Mouse (Mus musculus): ENCODE data around the gene Pde4d. TPM values are rescaled to one million over a fixed set of nuclear protein-coding genes. Genes with fewer than 3 reads are reported as not detected.
A peak's percentile ranks its signal among the peaks of the same experiment; 100 is the strongest.

Gene Pde4d
- polyA plus RNA-seq, 1 experiment from 2014 or later = 16.7 TPM

DNA sequence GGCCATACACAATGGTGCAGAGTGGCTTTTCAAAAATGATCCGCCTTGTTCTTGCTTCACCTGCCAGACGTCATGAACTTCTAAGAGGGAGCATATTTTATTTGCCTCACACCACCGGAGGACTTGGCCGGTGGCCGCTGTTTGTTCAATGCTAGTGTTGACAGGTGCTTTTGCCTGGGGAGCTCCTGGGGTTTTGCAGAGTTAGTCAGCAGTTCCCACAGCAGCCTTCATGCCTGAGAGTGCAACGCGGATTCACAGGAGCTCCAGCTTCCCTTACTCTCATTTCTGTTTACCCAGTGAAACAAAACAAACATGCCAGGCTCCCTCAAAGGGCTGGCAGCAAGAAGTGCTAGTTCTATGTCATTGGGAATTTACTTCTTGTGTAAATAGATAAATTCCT lies 1031.7 kb downstream of the Pde4d start:
- Histone ChIP-seq H3K27ac (no peak overlapping the region), H3K36me3 (no peaks in the 10 kb centered on the region), H3K4me3 (replicated peaks) (no peak overlapping the region), H3K4me1 (0 out of 2 replicates have a peak, but pooled peaks cover 4% of the 10 kb centered on the region), H3K4me2 (no peak overlapping the region), H3K9ac (no peak overlapping the region), H3K9me3 (replicated peaks) (no peaks in the 10 kb centered on the region), H3K27me3 (no peaks in the 10 kb centered on the region)
- WGBS = 53% methylated on average over 7 of the region's 7 CpGs
- ATAC-seq (replicated peaks; ENCODE audit: low FRiP score) = no peak; the same call in 1 of the 2 replicates

DNA sequence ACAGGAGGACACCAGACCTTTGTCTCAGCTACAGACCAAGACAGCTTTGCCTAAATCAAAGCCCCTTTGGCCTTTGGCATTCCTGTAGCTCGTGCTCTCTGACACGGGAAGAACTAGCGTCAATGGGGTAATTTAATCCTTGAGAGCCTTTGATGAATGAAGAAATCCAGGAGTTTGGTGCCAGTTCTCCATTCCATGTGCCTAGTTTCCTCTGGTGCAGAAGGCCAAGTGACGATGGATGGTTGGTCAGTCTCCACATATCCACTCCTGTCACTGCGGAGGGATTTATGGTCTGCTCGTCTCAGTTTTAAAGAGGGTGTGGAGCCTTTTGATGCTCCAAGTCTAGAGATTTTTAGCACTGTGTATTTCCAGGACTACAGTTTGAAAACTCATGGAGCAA lies 1036.4 kb downstream of the Pde4d start:
- 0 out of 2 replicates have a peak, but pooled peaks cover 5% of the 10 kb centered on the region for H3K4me1 ChIP-seq
- 35% methylated on average over 6 of the region's 6 CpGs for WGBS
- no peaks in the 10 kb centered on the region for H3K27me3 ChIP-seq
- H3K27ac ChIP-seq = no peak overlapping the region
- no peaks in the 10 kb centered on the region for H3K36me3 ChIP-seq
- no peak overlapping the region for H3K4me3 ChIP-seq (replicated peaks)
- H3K9ac ChIP-seq = no peak overlapping the region
- no peaks in the 10 kb centered on the region for H3K9me3 ChIP-seq (replicated peaks)
- H3K4me2 ChIP-seq = no peak overlapping the region
- 0 out of 2 replicates have a peak, but pooled peaks have one; percentile 15 for ATAC-seq (replicated peaks; ENCODE audit: low FRiP score)

DNA sequence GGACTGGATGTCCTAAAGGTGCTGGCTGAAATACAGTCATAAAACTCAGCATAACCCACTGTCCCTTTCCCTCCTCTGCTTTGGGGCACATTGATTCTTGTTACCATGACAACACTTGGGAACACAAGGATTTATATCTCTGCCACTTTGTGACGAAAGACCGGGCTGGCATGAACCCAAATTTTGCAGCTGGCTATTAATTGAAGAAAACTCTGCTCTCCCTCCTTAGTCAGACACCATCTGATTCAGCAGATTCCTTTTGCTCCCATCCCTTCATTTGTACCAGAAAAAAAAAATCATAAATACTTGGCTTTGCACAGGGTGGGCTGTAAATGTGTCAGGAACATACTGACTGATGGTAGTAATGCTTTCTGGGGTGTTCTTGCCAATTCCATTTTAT lies 1037.6 kb downstream of the Pde4d start:
- 43% methylated on average over 2 of the region's 2 CpGs for WGBS
- no peak overlapping the region for H3K4me2 ChIP-seq
- no peak for ATAC-seq (replicated peaks; ENCODE audit: low FRiP score)

GRCm38 (mm10) chr13:109490853-109491252 lies 1041.1 kb downstream of the Pde4d start:
- Histone ChIP-seq H3K36me3 (no peaks in the 10 kb centered on the region), H3K4me2 (no peak overlapping the region), H3K27me3 (no peaks in the 10 kb centered on the region), H3K4me3 (replicated peaks) (no peak overlapping the region), H3K9me3 (replicated peaks) (no peaks in the 10 kb centered on the region), H3K4me1 (0 out of 2 replicates have a peak, but pooled peaks cover 5% of the 10 kb centered on the region), H3K9ac (no peak overlapping the region), H3K27ac (no peak overlapping the region)
- WGBS = 58% methylated on average over 2 of the region's 2 CpGs
- no peak for ATAC-seq (replicated peaks; ENCODE audit: low FRiP score)

More for the DNA sequence above, 1037.6 kb downstream of the Pde4d start:
- no peak overlapping the region for H3K9ac ChIP-seq
- H3K27me3 ChIP-seq = no peaks in the 10 kb centered on the region
- H3K4me1 ChIP-seq = 0 out of 2 replicates have a peak, but pooled peaks cover 5% of the 10 kb centered on the region
- H3K4me3 ChIP-seq (replicated peaks) = no peak overlapping the region
- H3K27ac ChIP-seq = no peak overlapping the region
- H3K9me3 ChIP-seq (replicated peaks) = no peaks in the 10 kb centered on the region
- no peaks in the 10 kb centered on the region for H3K36me3 ChIP-seq

DNA sequence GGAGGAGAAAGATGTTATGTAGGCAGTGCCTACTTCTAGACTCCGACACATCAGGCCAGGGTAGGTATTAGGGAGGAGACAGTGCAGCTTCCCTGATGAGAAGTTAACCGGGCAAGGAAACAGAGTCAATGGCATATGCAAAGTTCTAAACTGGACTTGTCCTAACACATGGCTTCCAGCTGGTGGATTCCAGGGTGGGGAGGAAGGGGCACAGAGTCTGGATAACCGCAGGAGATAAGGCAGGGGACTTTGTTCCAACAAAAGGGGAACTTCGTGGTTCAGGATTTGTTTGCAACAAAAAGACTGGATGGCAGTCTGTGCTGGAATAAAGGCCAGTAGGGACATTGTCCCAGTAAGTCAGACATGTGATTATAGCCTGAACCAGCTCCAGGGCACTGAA lies 1042.1 kb downstream of the Pde4d start:
- H3K4me1 ChIP-seq = 0 out of 2 replicates have a peak, but pooled peaks cover 5% of the 10 kb centered on the region
- no peaks in the 10 kb centered on the region for H3K36me3 ChIP-seq
- H3K4me3 ChIP-seq (replicated peaks) = no peak overlapping the region
- H3K4me2 ChIP-seq = no peak overlapping the region
- WGBS = 74% methylated on average over 4 of the region's 4 CpGs
- no peaks in the 10 kb centered on the region for H3K27me3 ChIP-seq
- no peaks in the 10 kb centered on the region for H3K9me3 ChIP-seq (replicated peaks)
- no peak for ATAC-seq (replicated peaks; ENCODE audit: low FRiP score)
- H3K9ac ChIP-seq = no peak overlapping the region
- H3K27ac ChIP-seq = no peak overlapping the region

- Histone ChIP-seq H3K9ac (no peak overlapping the region), H3K27me3 (no peaks in the 10 kb centered on the region), H3K4me2 (no peak overlapping the region), H3K27ac (no peak overlapping the region), H3K4me3 (replicated peaks) (no peak overlapping the region), H3K36me3 (no peaks in the 10 kb centered on the region), H3K9me3 (replicated peaks) (no peaks in the 10 kb centered on the region), H3K4me1 (no peaks in the 10 kb centered on the region)
- WGBS = 80% methylated on average over 9 of the region's 9 CpGs
- no peak for ATAC-seq (replicated peaks; ENCODE audit: low FRiP score)
Measured at GRCm38 (mm10) chr13:109500336-109500735, 1050.6 kb downstream of the Pde4d start.

DNA sequence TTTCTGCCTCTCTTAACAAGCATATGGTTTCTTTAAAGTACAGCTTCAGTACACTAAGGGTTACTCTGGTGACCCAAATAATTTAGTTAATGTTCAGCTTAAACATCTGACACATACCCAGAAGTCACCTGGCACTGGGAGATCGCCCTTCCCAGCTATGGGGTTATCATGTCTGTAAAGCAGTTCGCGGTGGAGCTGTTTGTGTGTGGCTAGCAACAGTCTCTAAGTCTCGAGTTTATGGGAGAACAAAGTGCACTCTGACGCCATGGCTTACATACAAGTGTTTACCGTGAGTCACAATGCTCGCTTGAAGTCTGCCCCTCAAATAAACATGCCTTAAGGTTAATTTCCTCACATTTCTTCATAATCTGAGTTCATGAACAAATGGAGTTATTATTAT lies 1053.0 kb downstream of the Pde4d start:
- Histone ChIP-seq H3K4me2 (no peak overlapping the region), H3K27ac (no peak overlapping the region), H3K9me3 (replicated peaks) (no peaks in the 10 kb centered on the region), H3K27me3 (no peaks in the 10 kb centered on the region), H3K4me1 (no peaks in the 10 kb centered on the region), H3K4me3 (replicated peaks) (no peak overlapping the region), H3K36me3 (no peaks in the 10 kb centered on the region), H3K9ac (no peak overlapping the region)
- ATAC-seq (replicated peaks; ENCODE audit: low FRiP score) = peak; percentile 60; the same call in 1 of the 2 replicates
- 68% methylated on average over 7 of the region's 7 CpGs for WGBS

DNA sequence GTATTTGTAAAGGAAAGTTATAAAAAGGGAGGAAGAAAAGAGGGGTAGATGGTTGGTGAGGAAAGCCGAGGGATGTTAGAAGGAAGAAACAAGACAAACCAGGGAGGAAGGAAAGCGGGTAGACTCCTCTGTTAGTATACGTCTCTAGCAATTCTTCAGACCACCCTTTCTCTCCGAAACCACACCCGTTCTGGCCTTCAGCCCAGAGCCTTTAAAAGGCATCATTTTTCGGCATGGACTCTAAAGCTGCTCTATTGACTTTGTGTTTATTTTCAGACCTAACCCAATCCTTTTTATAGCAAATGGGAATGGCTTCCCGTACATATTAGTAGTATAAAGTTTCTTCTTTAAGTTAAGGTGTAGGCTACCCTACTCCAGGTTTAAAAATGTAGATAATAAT lies 1057.0 kb downstream of the Pde4d start:
- Histone ChIP-seq H3K27ac (no peak overlapping the region), H3K27me3 (no peaks in the 10 kb centered on the region), H3K4me3 (replicated peaks) (no peak overlapping the region), H3K36me3 (no peaks in the 10 kb centered on the region), H3K4me1 (no peaks in the 10 kb centered on the region), H3K4me2 (no peak overlapping the region), H3K9ac (no peak overlapping the region), H3K9me3 (replicated peaks) (no peaks in the 10 kb centered on the region)
- 64% methylated on average over 7 of the region's 7 CpGs for WGBS
- no peak for ATAC-seq (replicated peaks; ENCODE audit: low FRiP score)

GRCm38 (mm10) chr13:109508472-109508871 lies 1058.7 kb downstream of the Pde4d start:
- no peak overlapping the region for H3K4me3 ChIP-seq (replicated peaks)
- H3K9me3 ChIP-seq (replicated peaks) = no peaks in the 10 kb centered on the region
- ATAC-seq (replicated peaks; ENCODE audit: low FRiP score) = no peak
- no peak overlapping the region for H3K27ac ChIP-seq
- no peaks in the 10 kb centered on the region for H3K36me3 ChIP-seq
- no peak overlapping the region for H3K4me2 ChIP-seq
- 75% methylated on average over 4 of the region's 4 CpGs for WGBS
- no peak overlapping the region for H3K9ac ChIP-seq
- H3K27me3 ChIP-seq = no peaks in the 10 kb centered on the region
- no peaks in the 10 kb centered on the region for H3K4me1 ChIP-seq

DNA sequence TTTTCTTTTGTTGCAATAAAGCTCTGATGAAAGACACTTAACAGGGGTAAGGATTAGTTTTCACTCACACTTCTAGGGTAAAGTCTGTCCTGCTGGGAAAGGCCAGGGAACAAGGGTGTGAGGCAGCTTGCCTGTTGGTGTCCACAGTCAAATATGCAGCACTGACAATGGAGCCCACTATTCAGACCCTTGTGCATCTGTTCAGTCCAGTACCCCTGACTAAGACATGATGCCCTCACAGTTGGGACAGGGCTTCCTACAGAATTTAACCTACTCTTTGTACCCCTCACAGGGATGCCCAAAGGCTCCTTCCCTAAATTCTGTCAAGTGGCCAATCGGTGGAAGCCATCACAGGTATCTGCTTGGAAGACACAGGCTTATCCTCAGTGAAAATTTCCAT lies 1068.4 kb downstream of the Pde4d start:
- Histone ChIP-seq H3K4me1 (no peaks in the 10 kb centered on the region), H3K27ac (no peak overlapping the region), H3K4me3 (replicated peaks) (no peak overlapping the region), H3K27me3 (no peaks in the 10 kb centered on the region), H3K36me3 (no peaks in the 10 kb centered on the region), H3K4me2 (no peak overlapping the region), H3K9ac (no peak overlapping the region), H3K9me3 (replicated peaks) (no peaks in the 10 kb centered on the region)
- 81% methylated on average over 1 of the region's 1 CpGs for WGBS
- no peak for ATAC-seq (replicated peaks; ENCODE audit: low FRiP score)

DNA sequence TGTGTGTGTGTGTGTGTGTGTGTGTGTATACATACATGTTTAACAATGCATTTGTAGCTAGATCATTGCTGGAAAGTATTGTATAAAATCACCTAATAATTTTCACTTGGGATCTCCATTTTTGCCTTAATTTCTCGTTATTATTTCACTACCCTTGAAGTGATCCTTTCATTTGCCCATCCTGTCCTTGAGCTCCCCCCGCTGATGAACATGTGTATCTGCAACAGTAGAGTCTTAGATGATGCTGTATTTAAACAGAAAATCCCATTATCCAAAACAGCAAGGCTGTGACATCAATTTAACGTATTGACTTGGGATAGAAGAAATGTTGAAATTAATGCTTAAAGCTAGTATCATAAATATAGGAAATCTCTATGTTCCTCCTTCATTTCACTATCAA lies 1069.7 kb downstream of the Pde4d start:
- ATAC-seq (replicated peaks; ENCODE audit: low FRiP score) = no peak
- WGBS = 31% methylated on average over 3 of the region's 3 CpGs
- no peaks in the 10 kb centered on the region for H3K4me1 ChIP-seq

GRCm38 (mm10) chr13:109519966-109520646 lies 1070.4 kb downstream of the Pde4d start:
- Histone ChIP-seq H3K4me2 (no peak overlapping the region), H3K36me3 (no peaks in the 10 kb centered on the region), H3K27me3 (no peaks in the 10 kb centered on the region), H3K9me3 (replicated peaks) (no peaks in the 10 kb centered on the region), H3K9ac (no peak overlapping the region), H3K27ac (no peak overlapping the region), H3K4me1 (no peaks in the 10 kb centered on the region), H3K4me3 (replicated peaks) (no peak overlapping the region)
- 91% methylated on average over 2 of the region's 2 CpGs for WGBS
- ATAC-seq (replicated peaks; ENCODE audit: low FRiP score) = no peak

More for the DNA sequence above, 1069.7 kb downstream of the Pde4d start:
- no peak overlapping the region for H3K4me3 ChIP-seq (replicated peaks)
- no peaks in the 10 kb centered on the region for H3K9me3 ChIP-seq (replicated peaks)
- no peaks in the 10 kb centered on the region for H3K27me3 ChIP-seq
- no peak overlapping the region for H3K27ac ChIP-seq
- no peak overlapping the region for H3K9ac ChIP-seq
- no peaks in the 10 kb centered on the region for H3K36me3 ChIP-seq
- no peak overlapping the region for H3K4me2 ChIP-seq
